ENCODE assay signal across 9 mouse cellular contexts in genomic region chr10:95681058-95681440, GRCm38 (mm10). TPM values are rescaled to one million over a fixed set of nuclear protein-coding genes. Genes with fewer than 3 reads are reported as not detected.
DNase-seq lines count a peak whose midpoint lies in the region; ATAC-seq lines count a peak whose summit lies in the region.
"Had no signal": no experiment of that assay in that cellular context is flagged by ENCODE, and none has a peak within 500 bp of the region (broad histone marks: within the 10 kb centered on the region; RNA-seq: fewer than 3 reads in every experiment).

No protein-coding gene starts in this region.

- WGBS in heart, embryonic 14.5 days, result 60% methylated on average over 7 of the region's 7 CpGs
- 48% methylated on average over 7 of the region's 7 CpGs for WGBS in midbrain, embryonic 11.5 days

- DNase-seq in heart, postnatal 25 days (ENCODE audit: low spot score), result no peak
- DNase-seq in kidney, adult 8-10 months, result peak; percentile 60 to 65
- DNase-seq in midbrain, embryonic 11.5 days (ENCODE audit: low spot score, missing footprints), result no peak
- no peak for DNase-seq in MN1 (ENCODE audit: low spot score)
- DNase-seq in frontal cortex, postnatal 36 days (ENCODE audit: low spot score in 2 of 2), result no peak
- no peak for DNase-seq in adrenal gland, postnatal 14 days

- no peak overlapping the region; the same call in 1 of the 2 replicates for H3K9ac ChIP-seq in heart, embryonic 14.5 days (ENCODE audit: low read length)
- H3K9ac ChIP-seq in midbrain, embryonic 11.5 days (ENCODE audit: low read length), result no peak overlapping the region

- 0 out of 4 replicates have a peak overlapping the region, but pooled peaks have one; percentile 24 to 38 for H3K27ac ChIP-seq in heart, embryonic 14.5 days (replicated peaks in 1 of 2; ENCODE audit: control insufficient read depth in 1 of 2, insufficient read depth in 1 of 2, low read depth in 2 of 2, low read length in 2 of 2)
- no peak overlapping the region for H3K27ac ChIP-seq in midbrain, embryonic 11.5 days (ENCODE audit: low read depth, low read length)

- H3K9me3 ChIP-seq in heart, embryonic 14.5 days (ENCODE audit: control insufficient read depth, low read length), result no peaks in the 10 kb centered on the region
- H3K9me3 ChIP-seq in midbrain, embryonic 11.5 days (ENCODE audit: control insufficient read depth, low read length), result no peaks in the 10 kb centered on the region
- H3K9me3 ChIP-seq: megakaryocyte, embryonic 14.5 days had no signal

- H3K4me3 ChIP-seq in heart, embryonic 14.5 days (ENCODE audit: control insufficient read depth in 1 of 2, insufficient read depth in 1 of 2, low read depth in 1 of 2, low read length in 2 of 2), result peak overlapping the region; percentile 7 to 28; a peak in 3 of 4 replicates
- H3K4me3 ChIP-seq in midbrain, embryonic 11.5 days (ENCODE audit: low read depth, low read length), result peak overlapping the region; percentile 11; the same call in 1 of the 2 replicates
- H3K4me3 ChIP-seq: megakaryocyte, embryonic 14.5 days had no signal

- no peak for ATAC-seq in heart, embryonic 14.5 days (ENCODE audit: insufficient number of reproducible peaks, insufficient read depth, low FRiP score, low read depth)
- ATAC-seq in erythroblast, adult 5-6 weeks (replicated peaks; ENCODE audit: low FRiP score, poor library complexity, severe bottlenecking), result peak; percentile 51
- no peak for ATAC-seq in midbrain, embryonic 11.5 days (ENCODE audit: low FRiP score)

- H3K4me1 ChIP-seq in heart, embryonic 14.5 days (ENCODE audit: control insufficient read depth in 2 of 2, insufficient read depth in 2 of 2, low read length in 2 of 2), result peaks cover 22% of the 10 kb centered on the region in 2 experiments
- H3K4me1 ChIP-seq in midbrain, embryonic 11.5 days (ENCODE audit: control insufficient read depth, insufficient read depth, low read length), result peaks cover 16% of the 10 kb centered on the region

- H3K4me2 ChIP-seq in heart, embryonic 14.5 days (ENCODE audit: low read length), result peak overlapping the region; percentile 47
- peak overlapping the region; percentile 35 for H3K4me2 ChIP-seq in midbrain, embryonic 11.5 days

- no peaks in the 10 kb centered on the region for H3K27me3 ChIP-seq in heart, embryonic 14.5 days (ENCODE audit: control insufficient read depth, insufficient read depth, low read length)
- no peaks in the 10 kb centered on the region for H3K27me3 ChIP-seq in midbrain, embryonic 11.5 days (ENCODE audit: control insufficient read depth, insufficient read depth, low read length)

- no peaks in the 10 kb centered on the region for H3K36me3 ChIP-seq in heart, embryonic 14.5 days (ENCODE audit: control insufficient read depth, insufficient read depth, low read length)
- H3K36me3 ChIP-seq in midbrain, embryonic 11.5 days (ENCODE audit: control insufficient read depth, insufficient read depth, low read length), result no peaks in the 10 kb centered on the region

- intact Hi-C loops in heart, postnatal 25 days (cut with DNase I), result no loop called here

RNA-seq across cellular contexts. Expression of gene Anapc15-ps, which starts 7.8 kb away (rescaled TPM):
- not detected in 2 replicates for polyA plus RNA-seq in heart, embryonic 14.5 days (2014; fragmentation: Nextera tagmentation; extraction: Ambion mirVana)
- not detected for total RNA-seq in heart, postnatal 25 days (2021)
- total RNA-seq in erythroblast, adult 5-6 weeks (2015; ENCODE audit: low replicate concordance), result not detected in 2 replicates
- total RNA-seq in erythroblast, adult 5-6 weeks (2017; ENCODE audit: low replicate concordance), result not detected in 2 replicates
- polyA plus RNA-seq in midbrain, embryonic 11.5 days (2014; fragmentation: Nextera tagmentation; extraction: Ambion mirVana), result not detected in 2 replicates
- not detected in 2 replicates for total RNA-seq in adrenal gland, postnatal 14 days (2021)

Comparison
In these comparisons a context has a peak if more than half of its experiments do, and no peak if none do; other contexts are left out.
1. DNase-seq: peak in kidney, adult 8-10 months (2 of 2); none in heart, postnatal 25 days (single experiment), midbrain, embryonic 11.5 days (single experiment), MN1 (single experiment), frontal cortex, postnatal 36 days (0 of 2) and adrenal gland, postnatal 14 days (single experiment).